Mouse (Mus musculus) lung, embryonic 15.5 days (tissue): Measurements from ENCODE around the gene Gm1140. TPM values are rescaled to one million over a fixed set of nuclear protein-coding genes. Genes with fewer than 3 reads are reported as not detected.
"Not testable (repeated sequence)": the region's sequence is repeated elsewhere in the genome, so short reads cannot be mapped to it uniquely, and the experiment has no call there.

Experiments used
- ATAC-seq: fragments of 200-750 bp; cut with Nextera tagmentation; 2 replicates; pipeline ENCODE4 v1.8.0; 2017; ENCODE audit warnings: moderate number of reproducible peaks, borderline replicate concordance; ENCODE audit not compliant: low FRiP score, low TSS enrichment; ENCODE audit errors: extremely low read depth
- H3K27ac ChIP-seq: fragments of 300-500 bp; sonication (generic); 2 replicates; pipeline ENCODE4 v1.5.1; 2015; ENCODE audit warnings: moderate library complexity, mild to moderate bottlenecking, inconsistent platforms
- H3K27me3 ChIP-seq: fragments of 300-500 bp; sonication (generic); 2 replicates; pipeline ENCODE4 v1.6.1; 2015; ENCODE audit warnings: inconsistent platforms
- H3K36me3 ChIP-seq: fragments of 300-500 bp; sonication (generic); 2 replicates; pipeline ENCODE4 v1.6.1; 2015; ENCODE audit warnings: inconsistent platforms
- H3K4me1 ChIP-seq: fragments of 300-500 bp; sonication (generic); 2 replicates; pipeline ENCODE4 v1.6.1; 2015; ENCODE audit warnings: inconsistent platforms
- H3K4me2 ChIP-seq: fragments of 300-500 bp; sonication (generic); 2 replicates; pipeline ENCODE4 v1.6.1; 2015; ENCODE audit warnings: inconsistent platforms, mild to moderate bottlenecking, moderate library complexity
- H3K4me3 ChIP-seq: fragments of 300-500 bp; sonication (generic); 2 replicates; pipeline ENCODE4 v1.5.1; 2015; ENCODE audit warnings: mild to moderate bottlenecking, inconsistent platforms
- H3K9ac ChIP-seq: fragments of 300-500 bp; sonication (generic); 2 replicates; pipeline ENCODE4 v1.6.1; 2015; ENCODE audit warnings: inconsistent platforms
- H3K9me3 ChIP-seq: fragments of 300-500 bp; sonication (generic); 2 replicates; pipeline ENCODE4 v1.6.1; 2016; ENCODE audit warnings: inconsistent platforms
- WGBS: fragments of 180-500 bp; shearing (Covaris S2); methylation state at CpG from one replicate; pipeline ENCODE4 v1.1.7; 2015; 5-methylcytosine and 5-hydroxymethylcytosine counted together
- polyA plus RNA-seq: library from polyadenylated mRNA; unstranded; fragments of >200 nt; fragmentation: Nextera tagmentation; extraction: Ambion mirVana; gene quantifications from 2 replicates; pipeline ENCODE4 v1.2.1, GENCODE M21; 2015

Gm1140 gene
- not detected in 2 replicates for polyA plus RNA-seq

GRCm38 (mm10) chrX:67693462-67693861, at the start of gene Gm1140:
Gene Gm1140, minus strand, starts transcription at chrX:67693562.
- H3K27ac ChIP-seq, H3K36me3 ChIP-seq, H3K9ac ChIP-seq, H3K27me3 ChIP-seq, H3K4me1 ChIP-seq, H3K9me3 ChIP-seq, ATAC-seq, H3K4me3 ChIP-seq, H3K4me2 ChIP-seq: not testable (repeated sequence)
- 84% methylated on average over 5 of the region's 11 CpGs for WGBS

GRCm38 (mm10) chrX:67695398-67695797, 2.0 kb upstream of the Gm1140 start, which contains the start of gene Gm14692:
Gene Gm14692, plus strand, starts transcription at chrX:67695698.
- not testable (repeated sequence) for H3K27me3 ChIP-seq, H3K4me1 ChIP-seq, H3K27ac ChIP-seq, H3K36me3 ChIP-seq, H3K9ac ChIP-seq, ATAC-seq, H3K4me3 ChIP-seq, H3K4me2 ChIP-seq, H3K9me3 ChIP-seq
- WGBS: no CpG with 5 or more reads among the region's 10 CpGs

Other genes with a start within 250 kb of the Gm1140 start
- gene Gm14692, start 2.1 kb upstream of the Gm1140 start, polyA plus RNA-seq: not detected in 2 replicates
- not detected in 2 replicates for gene 4933436I01Rik, start 227.9 kb upstream of the Gm1140 start, polyA plus RNA-seq